Mouse (Mus musculus): Measurements from ENCODE around the gene Ms4a8a.

DNA sequence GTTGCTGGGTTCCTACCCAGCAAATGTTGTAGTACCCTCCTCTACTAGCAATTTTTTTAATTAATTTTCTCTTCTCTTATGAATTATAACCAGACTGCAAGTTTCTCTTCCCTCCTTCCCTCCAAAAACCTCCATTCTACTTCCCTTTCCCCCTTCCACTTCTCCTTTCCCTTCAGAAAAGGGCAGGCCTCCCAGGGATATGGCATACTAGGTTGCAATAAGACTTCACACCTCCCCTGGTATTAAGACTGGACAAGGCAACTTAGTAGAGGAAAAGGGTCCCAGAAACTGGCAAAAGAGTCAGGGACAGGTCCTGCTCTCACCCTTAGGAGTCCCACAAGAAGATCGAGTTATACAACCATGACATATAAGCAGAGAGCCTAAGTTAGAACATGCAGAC lies 20.0 kb downstream of the Ms4a8a start:
- TF ChIP-seq CTCF (IDR thresholded peaks at IDR 0.05; ENCODE audit: insufficient read depth, low read length): no peak
- no peak for TF ChIP-seq POLR2A (IDR thresholded peaks at IDR 0.05; ENCODE audit: borderline replicate concordance, extremely low read depth, low read depth, low read length)

Data from lung, adult 2 months (tissue).